Mouse (Mus musculus) spleen, adult 18-20 months (tissue): ENCODE data around the gene Morc3.

Experiments used
- DNase-seq, 2 experiments: peaks; one replicate each; pipeline ENCODE4 v3.0.0; 2022; ENCODE audit warnings: mixed read lengths in 2 of 2

Gene Morc3

GRCm38 (mm10) chr16:93923788-93924187 is 91.9 kb downstream of the Morc3 start:
- no peak for DNase-seq
